Mouse (Mus musculus): ENCODE results near the gene Wdr20rt.

DNA sequence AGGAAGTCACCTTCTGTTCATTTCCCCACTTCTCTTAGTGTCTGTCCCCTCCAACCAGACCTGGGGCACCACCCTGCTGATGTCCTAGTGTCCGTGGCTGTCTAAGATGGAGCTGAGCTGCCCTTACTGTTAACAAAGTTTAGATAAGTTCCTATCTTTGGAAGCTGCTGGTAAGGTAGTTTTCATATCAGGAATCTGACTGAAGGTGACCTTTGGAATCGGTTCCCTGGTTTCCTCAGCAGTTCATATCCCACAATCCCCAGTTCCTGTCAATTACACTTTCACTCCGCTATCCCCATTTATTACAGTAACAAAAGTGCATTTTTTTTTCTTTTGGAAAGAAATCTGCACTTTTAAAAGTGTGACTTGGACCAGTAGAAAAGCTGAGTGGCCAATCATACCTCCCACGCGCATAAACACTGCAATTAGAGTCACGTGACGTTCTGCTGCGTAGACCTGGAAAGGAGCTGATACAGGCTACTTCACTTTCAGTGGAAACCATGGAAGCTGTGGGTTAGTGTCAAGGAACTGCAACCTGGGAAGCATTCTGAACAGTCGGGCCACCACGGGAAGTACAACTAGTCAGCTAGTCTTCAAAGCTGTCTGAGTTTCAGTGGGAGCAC is 24.9 kb downstream of the Wdr20rt start:
- TF ChIP-seq CTCF (IDR thresholded peaks at IDR 0.05), result no peak
- TF ChIP-seq POLR2A (IDR thresholded peaks at IDR 0.05; ENCODE audit: insufficient read depth, low read depth, low read length), result no peak

All from heart, adult 2 months (tissue).